Mouse (Mus musculus) liver, embryonic 14.5 days (tissue): ENCODE data around the gene Gck.

Source experiments
- CTCF ChIP-seq: IDR thresholded peaks from 2 replicates; pipeline ENCODE4 v1.5.1; 2016; ENCODE audit warnings: antibody characterized with exemption, low read depth, control low read depth
- EP300 ChIP-seq: IDR thresholded peaks from 2 replicates; pipeline ENCODE4 v1.6.1; 2016; ENCODE audit warnings: antibody characterized with exemption, low read depth

- TF ChIP-seq CTCF, result no peak
- no peak for TF ChIP-seq EP300
These were observed 56.1 kb downstream of the Gck start for GRCm38 (mm10) chr11:5893807-5894206.
